Mouse (Mus musculus): ENCODE measurements at regions not wholly inside any gene's neighbourhood (a gene's known extent, or its start where the extent isn't known, plus 50 kb on each side); places are given as distances from the start of the nearest gene placed in this dataset.

DNA sequence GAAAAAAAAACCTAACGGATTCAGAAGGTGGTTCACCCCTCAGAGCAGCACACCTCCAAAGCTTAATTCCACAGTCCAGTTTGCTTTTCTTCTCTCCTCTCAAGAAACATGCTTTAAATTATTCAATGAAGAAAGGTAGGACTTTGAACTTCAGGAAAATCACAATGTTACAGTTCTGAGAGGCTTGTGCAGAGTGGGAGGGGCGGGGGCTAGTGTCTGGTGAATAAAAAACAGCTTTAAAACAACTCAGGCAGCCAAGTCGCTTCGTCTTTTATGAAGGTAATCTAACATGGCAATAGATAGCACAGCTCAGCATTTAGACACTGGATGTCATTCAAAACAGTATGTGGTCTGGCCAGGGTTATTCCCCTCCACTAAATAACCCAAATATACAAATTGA lies 298.8 kb downstream of the Foxa2 start:
- no peak for TF ChIP-seq CTCF (IDR thresholded peaks at IDR 0.05; ENCODE audit: low read depth)
- TF ChIP-seq EP300 (IDR thresholded peaks at IDR 0.05; ENCODE audit: low read depth), result no peak
